Mouse (Mus musculus): ENCODE data around the gene Olfr1396. TPM values are rescaled to one million over a fixed set of nuclear protein-coding genes. Genes with fewer than 3 reads are reported as not detected.
"Not testable (repeated sequence)": the region's sequence is repeated elsewhere in the genome, so short reads cannot be mapped to it uniquely, and the experiment has no call there.

Gene Olfr1396
- polyA plus RNA-seq, 1 experiment from 2014 or later, result not detected

DNA sequence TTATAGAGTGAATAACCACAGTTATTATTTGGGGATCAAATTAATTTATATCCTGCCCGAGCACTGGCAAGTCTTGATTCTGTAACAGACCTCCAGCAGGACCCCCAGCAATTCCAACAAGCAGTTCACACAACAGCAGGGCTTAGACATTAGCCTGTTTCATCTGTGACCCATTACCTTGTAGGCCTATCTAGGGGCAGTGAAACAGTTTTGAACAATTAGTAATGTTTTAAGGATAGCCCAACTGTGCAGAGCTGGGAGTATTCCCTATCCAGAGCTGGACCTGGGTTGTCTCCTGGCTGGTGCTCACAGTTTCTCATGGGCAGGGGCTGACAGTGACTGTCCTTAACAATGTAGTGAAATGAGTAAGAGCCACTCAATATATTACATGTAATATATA lies 37.7 kb downstream of the Olfr1396 start:
- H3K4me3 ChIP-seq (ENCODE audit: low read depth, low read length), result no peak overlapping the region
- ATAC-seq (ENCODE audit: low FRiP score) (no peak), DNase-seq (ENCODE audit: low spot score) (no peak)
- WGBS, result 86% methylated on average over 1 of the region's 1 CpGs
- H3K4me2 ChIP-seq (replicated peaks; ENCODE audit: low read depth, low read length), result no peak overlapping the region
- H3K36me3 ChIP-seq (ENCODE audit: control insufficient read depth, insufficient read depth, low read length), result no peaks in the 10 kb centered on the region
- no peaks in the 10 kb centered on the region for H3K27me3 ChIP-seq (ENCODE audit: control insufficient read depth, insufficient read depth, low read length)
- no peak overlapping the region for H3K9ac ChIP-seq (ENCODE audit: low read depth, low read length)
- no peaks in the 10 kb centered on the region for H3K4me1 ChIP-seq (replicated peaks; ENCODE audit: control insufficient read depth, insufficient read depth, low read length)
- no peaks in the 10 kb centered on the region for H3K9me3 ChIP-seq (ENCODE audit: control insufficient read depth, low read length)
- H3K27ac ChIP-seq (ENCODE audit: low read depth, low read length), result no peak overlapping the region

GRCm38 (mm10) chr11:49076001-49076757 lies 38.5 kb downstream of the Olfr1396 start, which contains the start of gene Ifi47:
Gene Ifi47 (plus strand): TSS chr11:49076587.
- not testable (repeated sequence) for H3K27me3 ChIP-seq (ENCODE audit: control insufficient read depth, insufficient read depth, low read length); H3K36me3 ChIP-seq (ENCODE audit: control insufficient read depth, insufficient read depth, low read length); H3K27ac ChIP-seq (ENCODE audit: low read depth, low read length); H3K4me2 ChIP-seq (replicated peaks; ENCODE audit: low read depth, low read length); H3K4me3 ChIP-seq (ENCODE audit: low read depth, low read length); H3K9me3 ChIP-seq (ENCODE audit: control insufficient read depth, low read length); H3K4me1 ChIP-seq (replicated peaks; ENCODE audit: control insufficient read depth, insufficient read depth, low read length); DNase-seq (ENCODE audit: low spot score); ATAC-seq (ENCODE audit: low FRiP score); H3K9ac ChIP-seq (ENCODE audit: low read depth, low read length)
- 84% methylated on average over 6 of the region's 6 CpGs for WGBS

DNA sequence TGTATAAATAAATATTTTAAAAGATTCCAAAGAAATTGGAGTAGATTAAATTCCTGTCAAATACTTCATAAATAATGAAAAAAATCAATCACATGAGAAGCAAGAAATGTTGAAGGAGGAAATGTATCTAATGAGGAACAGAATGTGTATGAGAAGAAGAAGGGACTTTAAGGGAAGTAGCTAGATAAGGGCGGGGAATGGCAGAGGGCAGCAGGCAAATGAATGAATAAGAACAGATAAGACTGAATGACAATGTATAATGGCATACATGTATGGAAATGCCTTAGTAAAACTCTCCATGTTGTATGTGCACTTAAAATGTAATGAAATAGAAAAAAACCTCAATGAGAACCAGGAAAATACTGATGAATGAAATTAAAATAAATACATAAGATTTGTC lies 46.3 kb downstream of the Olfr1396 start:
- ATAC-seq (ENCODE audit: low FRiP score), result no peak
- no peaks in the 10 kb centered on the region for H3K27me3 ChIP-seq (ENCODE audit: control insufficient read depth, insufficient read depth, low read length)

DNA sequence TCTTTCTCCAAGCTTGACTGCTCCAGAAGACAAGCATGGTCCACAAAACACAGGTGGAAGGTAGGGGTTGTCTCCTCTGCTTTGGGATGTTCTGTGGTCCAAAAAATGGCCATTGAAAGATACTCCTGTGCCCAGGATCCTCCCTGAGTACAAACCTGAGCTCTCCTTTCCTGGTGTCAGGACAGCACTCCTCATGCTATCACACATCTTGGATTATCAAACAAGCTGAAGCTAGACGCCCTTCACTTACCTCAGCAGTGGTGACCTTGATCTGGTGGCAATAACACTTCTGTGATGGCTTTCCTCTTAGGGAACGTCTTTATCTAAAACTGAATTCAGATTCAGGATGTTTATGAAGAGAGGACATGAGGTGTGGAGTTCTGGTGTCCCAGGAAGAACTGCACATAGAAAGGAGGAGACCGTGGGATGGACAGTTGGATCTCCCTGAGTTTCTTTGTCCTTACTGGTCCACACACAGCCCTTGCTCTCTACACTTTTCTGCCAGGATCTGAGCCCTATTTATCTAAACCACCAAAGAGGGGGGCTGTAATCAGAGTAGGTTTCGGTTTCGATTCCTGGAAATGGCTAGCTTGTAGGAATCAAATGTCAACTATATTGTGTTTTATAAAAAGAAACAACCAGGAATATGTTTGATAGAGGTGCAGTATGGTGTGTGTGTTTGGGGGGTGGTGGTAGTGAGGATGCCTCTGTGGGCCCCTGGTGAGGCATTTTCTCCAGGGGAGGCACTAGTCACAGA lies 50.8 kb downstream of the Olfr1396 start, which contains the start of gene Tgtp2:
TSS of gene Tgtp2 (minus strand) at position 494 of the 757 bp plus-strand sequence.
- H3K4me1 ChIP-seq (replicated peaks; ENCODE audit: control insufficient read depth, insufficient read depth, low read length); H3K36me3 ChIP-seq (ENCODE audit: control insufficient read depth, insufficient read depth, low read length); H3K27ac ChIP-seq (ENCODE audit: low read depth, low read length); DNase-seq (ENCODE audit: low spot score); H3K9ac ChIP-seq (ENCODE audit: low read depth, low read length); ATAC-seq (ENCODE audit: low FRiP score); H3K9me3 ChIP-seq (ENCODE audit: control insufficient read depth, low read length); H3K4me2 ChIP-seq (replicated peaks; ENCODE audit: low read depth, low read length); H3K27me3 ChIP-seq (ENCODE audit: control insufficient read depth, insufficient read depth, low read length); H3K4me3 ChIP-seq (ENCODE audit: low read depth, low read length): not testable (repeated sequence)
- WGBS, result 87% methylated on average over 5 of the region's 5 CpGs

More for the DNA sequence above, 46.3 kb downstream of the Olfr1396 start:
- no peak for DNase-seq (ENCODE audit: low spot score)
- Histone ChIP-seq H3K27ac (ENCODE audit: low read depth, low read length) (no peak overlapping the region), H3K4me3 (ENCODE audit: low read depth, low read length) (no peak overlapping the region), H3K9ac (ENCODE audit: low read depth, low read length) (no peak overlapping the region), H3K36me3 (ENCODE audit: control insufficient read depth, insufficient read depth, low read length) (no peaks in the 10 kb centered on the region), H3K4me1 (replicated peaks; ENCODE audit: control insufficient read depth, insufficient read depth, low read length) (no peaks in the 10 kb centered on the region), H3K9me3 (ENCODE audit: control insufficient read depth, low read length) (no peaks in the 10 kb centered on the region), H3K4me2 (replicated peaks; ENCODE audit: low read depth, low read length) (no peak overlapping the region)
- WGBS, result 77% methylated on average over 1 of the region's 1 CpGs

GRCm38 (mm10) chr11:49061865-49062264 lies 52.8 kb downstream of the Olfr1396 start:
- not testable (repeated sequence) for DNase-seq (ENCODE audit: low spot score); H3K9ac ChIP-seq (ENCODE audit: low read depth, low read length); H3K4me1 ChIP-seq (replicated peaks; ENCODE audit: control insufficient read depth, insufficient read depth, low read length); H3K36me3 ChIP-seq (ENCODE audit: control insufficient read depth, insufficient read depth, low read length); ATAC-seq (ENCODE audit: low FRiP score); H3K9me3 ChIP-seq (ENCODE audit: control insufficient read depth, low read length); H3K27me3 ChIP-seq (ENCODE audit: control insufficient read depth, insufficient read depth, low read length); H3K4me3 ChIP-seq (ENCODE audit: low read depth, low read length); H3K4me2 ChIP-seq (replicated peaks; ENCODE audit: low read depth, low read length); H3K27ac ChIP-seq (ENCODE audit: low read depth, low read length)
- WGBS, result 84% methylated on average over 1 of the region's 2 CpGs

GRCm38 (mm10) chr11:49060061-49060460 lies 54.6 kb downstream of the Olfr1396 start:
- H3K4me2 ChIP-seq (replicated peaks; ENCODE audit: low read depth, low read length); ATAC-seq (ENCODE audit: low FRiP score); H3K27ac ChIP-seq (ENCODE audit: low read depth, low read length); H3K36me3 ChIP-seq (ENCODE audit: control insufficient read depth, insufficient read depth, low read length); H3K4me3 ChIP-seq (ENCODE audit: low read depth, low read length); H3K9ac ChIP-seq (ENCODE audit: low read depth, low read length); DNase-seq (ENCODE audit: low spot score); H3K9me3 ChIP-seq (ENCODE audit: control insufficient read depth, low read length); H3K27me3 ChIP-seq (ENCODE audit: control insufficient read depth, insufficient read depth, low read length); H3K4me1 ChIP-seq (replicated peaks; ENCODE audit: control insufficient read depth, insufficient read depth, low read length): not testable (repeated sequence)
- WGBS, result 86% methylated on average over 2 of the region's 3 CpGs

Other genes with a start within 250 kb of the Olfr1396 start
- 1.5 and 2.1 TPM in 2 replicates for gene Irgm1, start 243.2 kb downstream of the Olfr1396 start, polyA plus RNA-seq (2014; fragmentation: Nextera tagmentation; extraction: Ambion mirVana)
- 0.14 and 0.26 TPM in 2 replicates for gene Gm5431, start 212.7 kb downstream of the Olfr1396 start, polyA plus RNA-seq (2014; fragmentation: Nextera tagmentation; extraction: Ambion mirVana)
- 1.8 and 2.3 TPM in 2 replicates for gene Psme2b, start 168.7 kb downstream of the Olfr1396 start, polyA plus RNA-seq (2014; fragmentation: Nextera tagmentation; extraction: Ambion mirVana)
- gene Olfr56, start 136.0 kb downstream of the Olfr1396 start, polyA plus RNA-seq (2014; fragmentation: Nextera tagmentation; extraction: Ambion mirVana), result 0.14 TPM in 1 of 2 replicates, not detected in the other
- gene 9930111J21Rik1, start 135.5 kb downstream of the Olfr1396 start, polyA plus RNA-seq (2014; fragmentation: Nextera tagmentation; extraction: Ambion mirVana), result 0.17 and 0.54 TPM in 2 replicates
- not detected in 2 replicates for gene Gm12185, start 122.6 kb downstream of the Olfr1396 start, polyA plus RNA-seq (2014; fragmentation: Nextera tagmentation; extraction: Ambion mirVana)
- not detected in 2 replicates for gene Tgtp1, start 120.7 kb downstream of the Olfr1396 start, polyA plus RNA-seq (2014; fragmentation: Nextera tagmentation; extraction: Ambion mirVana)
- gene 9930111J21Rik2, start 63.6 kb downstream of the Olfr1396 start, polyA plus RNA-seq (2014; fragmentation: Nextera tagmentation; extraction: Ambion mirVana), result 0.11 and 0.42 TPM in 2 replicates
- gene Tgtp2, start 50.7 kb downstream of the Olfr1396 start, polyA plus RNA-seq (2014; fragmentation: Nextera tagmentation; extraction: Ambion mirVana), result not detected in 2 replicates
- 0.20 and 0.71 TPM in 2 replicates for gene Ifi47, start 38.3 kb downstream of the Olfr1396 start, polyA plus RNA-seq (2014; fragmentation: Nextera tagmentation; extraction: Ambion mirVana)
- not detected in 2 replicates for gene Olfr1395, start 27.4 kb upstream of the Olfr1396 start, polyA plus RNA-seq (2014; fragmentation: Nextera tagmentation; extraction: Ambion mirVana)
- gene Olfr1394, start 39.5 kb upstream of the Olfr1396 start, polyA plus RNA-seq (2014; fragmentation: Nextera tagmentation; extraction: Ambion mirVana), result not detected in 2 replicates
- gene Btnl9, start 72.3 kb upstream of the Olfr1396 start, polyA plus RNA-seq (2014; fragmentation: Nextera tagmentation; extraction: Ambion mirVana), result 0.10 TPM in 1 of 2 replicates, not detected in the other
- 59.0 and 63.2 TPM in 2 replicates for gene Zfp62, start 88.4 kb upstream of the Olfr1396 start, polyA plus RNA-seq (2014; fragmentation: Nextera tagmentation; extraction: Ambion mirVana)
- 28.7 and 31.0 TPM in 2 replicates for gene Mgat1, start 129.3 kb upstream of the Olfr1396 start, polyA plus RNA-seq (2014; fragmentation: Nextera tagmentation; extraction: Ambion mirVana)
- not detected in 2 replicates for gene Olfr1393, start 163.4 kb upstream of the Olfr1396 start, polyA plus RNA-seq (2014; fragmentation: Nextera tagmentation; extraction: Ambion mirVana)
- gene Olfr1392, start 170.4 kb upstream of the Olfr1396 start, polyA plus RNA-seq (2014; fragmentation: Nextera tagmentation; extraction: Ambion mirVana), result not detected in 2 replicates
- gene Olfr10, start 189.9 kb upstream of the Olfr1396 start, polyA plus RNA-seq (2014; fragmentation: Nextera tagmentation; extraction: Ambion mirVana), result not detected in 2 replicates
- gene Olfr1391, start 207.9 kb upstream of the Olfr1396 start, polyA plus RNA-seq (2014; fragmentation: Nextera tagmentation; extraction: Ambion mirVana), result not detected in 2 replicates
- gene Olfr1390, start 220.3 kb upstream of the Olfr1396 start, polyA plus RNA-seq (2014; fragmentation: Nextera tagmentation; extraction: Ambion mirVana), result not detected in 2 replicates